Mouse (Mus musculus): Measurements from ENCODE around the gene Fbxl15.

GRCm38 (mm10) chr19:46306268-46306610 lies 21.7 kb upstream of the Fbxl15 start:
- TF ChIP-seq CTCF (IDR thresholded peaks at IDR 0.05; ENCODE audit: borderline replicate concordance, extremely low read depth, insufficient read depth, insufficient read length): no peak
- TF ChIP-seq POLR2A (IDR thresholded peaks at IDR 0.05; ENCODE audit: borderline replicate concordance, extremely low read depth, insufficient read depth, insufficient read length, poor library complexity, severe bottlenecking): no peak
